Mouse (Mus musculus): ENCODE data around the gene Adra2b. TPM values are rescaled to one million over a fixed set of nuclear protein-coding genes. Genes with fewer than 3 reads are reported as not detected.

The Adra2b gene
- polyA plus RNA-seq, 1 experiment from 2014 or later, result 1.3 TPM

GRCm38 (mm10) chr2:127332807-127333570 is 30.0 kb upstream of the Adra2b start:
- no peak for ATAC-seq (ENCODE audit: insufficient number of reproducible peaks, insufficient read depth, low FRiP score, low TSS enrichment, low read depth)
- 80% methylated on average over 14 of the region's 14 CpGs for WGBS
- Histone ChIP-seq H3K9me3 (no peaks in the 10 kb centered on the region), H3K27me3 (peaks cover 43% of the 10 kb centered on the region), H3K4me1 (replicated peaks) (peaks cover 16% of the 10 kb centered on the region), H3K36me3 (no peaks in the 10 kb centered on the region), H3K9ac (replicated peaks) (no peak overlapping the region), H3K4me2 (no peak overlapping the region), H3K27ac (no peak overlapping the region), H3K4me3 (replicated peaks) (no peak overlapping the region)

GRCm38 (mm10) chr2:127333945-127334603 is 28.9 kb upstream of the Adra2b start:
- Histone ChIP-seq H3K4me3 (replicated peaks) (no peak overlapping the region), H3K4me2 (no peak overlapping the region), H3K4me1 (replicated peaks) (peaks cover 17% of the 10 kb centered on the region), H3K9ac (replicated peaks) (no peak overlapping the region), H3K36me3 (no peaks in the 10 kb centered on the region), H3K27ac (0 out of 2 replicates have a peak overlapping the region, but pooled peaks have one; percentile 5), H3K9me3 (no peaks in the 10 kb centered on the region), H3K27me3 (peaks cover 49% of the 10 kb centered on the region)
- ATAC-seq (ENCODE audit: insufficient number of reproducible peaks, insufficient read depth, low FRiP score, low TSS enrichment, low read depth), result no peak
- 76% methylated on average over 5 of the region's 5 CpGs for WGBS

- Histone ChIP-seq H3K27ac (no peak overlapping the region), H3K4me3 (replicated peaks) (no peak overlapping the region), H3K27me3 (peaks cover 50% of the 10 kb centered on the region), H3K36me3 (no peaks in the 10 kb centered on the region), H3K9ac (replicated peaks) (no peak overlapping the region), H3K4me1 (replicated peaks) (peaks cover 17% of the 10 kb centered on the region), H3K4me2 (peak overlapping the region; percentile 97; the same call in 1 of the 2 replicates), H3K9me3 (no peaks in the 10 kb centered on the region)
- no peak for ATAC-seq (ENCODE audit: insufficient number of reproducible peaks, insufficient read depth, low FRiP score, low TSS enrichment, low read depth)
- 44% methylated on average over 11 of the region's 11 CpGs for WGBS
These were observed 27.9 kb upstream of the Adra2b start for GRCm38 (mm10) chr2:127335078-127335541.

- WGBS, result under 1% methylated on average over 76 of the region's 76 CpGs
- Histone ChIP-seq H3K27ac (no peak within 1 kb of the TSS), H3K27me3 (peaks cover 50% of the 10 kb centered on the region)
These were observed 27.1 kb upstream of the Adra2b start, which contains the start of gene Dusp2 for GRCm38 (mm10) chr2:127335767-127336496. Gene Dusp2, plus strand, starts transcription at chr2:127336159.

GRCm38 (mm10) chr2:127336497-127336832 is 26.5 kb upstream of the Adra2b start:
- no peaks in the 10 kb centered on the region for H3K36me3 ChIP-seq
- peak overlapping the region; percentile 55 for H3K4me3 ChIP-seq (replicated peaks)
- no peak overlapping the region for H3K27ac ChIP-seq
- H3K4me1 ChIP-seq (replicated peaks), result peaks cover 17% of the 10 kb centered on the region
- peak overlapping the region; percentile 97 for H3K4me2 ChIP-seq
- no peaks in the 10 kb centered on the region for H3K9me3 ChIP-seq
- ATAC-seq (ENCODE audit: insufficient number of reproducible peaks, insufficient read depth, low FRiP score, low TSS enrichment, low read depth), result no peak
- peak overlapping the region; percentile 66 for H3K9ac ChIP-seq (replicated peaks)
- WGBS, result 4% methylated on average over 21 of the region's 33 CpGs
- H3K27me3 ChIP-seq, result peaks cover 50% of the 10 kb centered on the region

More at GRCm38 (mm10) chr2:127335767-127336496, 27.1 kb upstream of the Adra2b start, which contains the start of gene Dusp2:
- H3K9ac ChIP-seq (replicated peaks), result peak within 1 kb of the TSS; percentile 66
- H3K36me3 ChIP-seq, result no peaks in the 10 kb centered on the region
- peak within 1 kb of the TSS; percentile 55 for H3K4me3 ChIP-seq (replicated peaks)
- no peaks in the 10 kb centered on the region for H3K9me3 ChIP-seq
- peaks cover 17% of the 10 kb centered on the region for H3K4me1 ChIP-seq (replicated peaks)
- peak; percentile 33; the same call in 1 of the 2 replicates for ATAC-seq (ENCODE audit: insufficient number of reproducible peaks, insufficient read depth, low FRiP score, low TSS enrichment, low read depth)
- peak within 1 kb of the TSS; percentile 97 for H3K4me2 ChIP-seq

GRCm38 (mm10) chr2:127336885-127337284 is 26.1 kb upstream of the Adra2b start:
- Histone ChIP-seq H3K4me3 (replicated peaks) (peak overlapping the region; percentile 55), H3K27ac (no peak overlapping the region), H3K36me3 (no peaks in the 10 kb centered on the region), H3K27me3 (peaks cover 50% of the 10 kb centered on the region), H3K9ac (replicated peaks) (no peak overlapping the region), H3K4me1 (replicated peaks) (peaks cover 17% of the 10 kb centered on the region), H3K9me3 (no peaks in the 10 kb centered on the region), H3K4me2 (peak overlapping the region; percentile 97)
- WGBS, result 45% methylated on average over 5 of the region's 5 CpGs
- no peak for ATAC-seq (ENCODE audit: insufficient number of reproducible peaks, insufficient read depth, low FRiP score, low TSS enrichment, low read depth)

GRCm38 (mm10) chr2:127337531-127337930 is 25.5 kb upstream of the Adra2b start:
- WGBS, result 60% methylated on average over 11 of the region's 11 CpGs
- Histone ChIP-seq H3K4me3 (replicated peaks) (0 out of 2 replicates have a peak overlapping the region, but pooled peaks have one; percentile 55), H3K27me3 (peaks cover 50% of the 10 kb centered on the region), H3K4me1 (replicated peaks) (peaks cover 17% of the 10 kb centered on the region), H3K9me3 (no peaks in the 10 kb centered on the region), H3K4me2 (peak overlapping the region; percentile 97), H3K9ac (replicated peaks) (no peak overlapping the region), H3K36me3 (no peaks in the 10 kb centered on the region), H3K27ac (no peak overlapping the region)
- no peak for ATAC-seq (ENCODE audit: insufficient number of reproducible peaks, insufficient read depth, low FRiP score, low TSS enrichment, low read depth)

- H3K36me3 ChIP-seq, result no peaks in the 10 kb centered on the region
- H3K4me2 ChIP-seq, result no peak overlapping the region
- H3K9me3 ChIP-seq, result no peaks in the 10 kb centered on the region
- no peak for ATAC-seq (ENCODE audit: insufficient number of reproducible peaks, insufficient read depth, low FRiP score, low TSS enrichment, low read depth)
- 57% methylated on average over 7 of the region's 7 CpGs for WGBS
- H3K27ac ChIP-seq, result no peak overlapping the region
- H3K4me1 ChIP-seq (replicated peaks), result peaks cover 17% of the 10 kb centered on the region
- no peak overlapping the region for H3K9ac ChIP-seq (replicated peaks)
- no peak overlapping the region for H3K4me3 ChIP-seq (replicated peaks)
- H3K27me3 ChIP-seq, result peaks cover 51% of the 10 kb centered on the region
These were observed 25.0 kb upstream of the Adra2b start for GRCm38 (mm10) chr2:127338012-127338411.

GRCm38 (mm10) chr2:127338416-127338815 is 24.6 kb upstream of the Adra2b start, which contains the start of gene Astl:
Gene Astl, plus strand, starts transcription at chr2:127338639.
- WGBS, result 87% methylated on average over 4 of the region's 4 CpGs
- no peaks in the 10 kb centered on the region for H3K9me3 ChIP-seq
- H3K9ac ChIP-seq (replicated peaks), result no peak within 1 kb of the TSS
- H3K27ac ChIP-seq, result no peak within 1 kb of the TSS
- 0 out of 2 replicates have a peak within 1 kb of the TSS, but pooled peaks have one; percentile 55 for H3K4me3 ChIP-seq (replicated peaks)
- peaks cover 55% of the 10 kb centered on the region for H3K27me3 ChIP-seq
- peak within 1 kb of the TSS; percentile 97 for H3K4me2 ChIP-seq
- ATAC-seq (ENCODE audit: insufficient number of reproducible peaks, insufficient read depth, low FRiP score, low TSS enrichment, low read depth), result no peak
- H3K36me3 ChIP-seq, result no peaks in the 10 kb centered on the region
- H3K4me1 ChIP-seq (replicated peaks), result peaks cover 17% of the 10 kb centered on the region

- no peak overlapping the region for H3K9ac ChIP-seq (replicated peaks)
- H3K4me3 ChIP-seq (replicated peaks), result no peak overlapping the region
- H3K4me2 ChIP-seq, result no peak overlapping the region
- WGBS, result 68% methylated on average over 4 of the region's 4 CpGs
- H3K27ac ChIP-seq, result no peak overlapping the region
- peaks cover 58% of the 10 kb centered on the region for H3K27me3 ChIP-seq
- H3K36me3 ChIP-seq, result no peaks in the 10 kb centered on the region
- no peak for ATAC-seq (ENCODE audit: insufficient number of reproducible peaks, insufficient read depth, low FRiP score, low TSS enrichment, low read depth)
- H3K9me3 ChIP-seq, result no peaks in the 10 kb centered on the region
- H3K4me1 ChIP-seq (replicated peaks), result peaks cover 17% of the 10 kb centered on the region
These were observed 24.2 kb upstream of the Adra2b start for GRCm38 (mm10) chr2:127338833-127339232.

- no peak for ATAC-seq (ENCODE audit: insufficient number of reproducible peaks, insufficient read depth, low FRiP score, low TSS enrichment, low read depth)
- Histone ChIP-seq H3K27ac (no peak overlapping the region), H3K9ac (replicated peaks) (no peak overlapping the region), H3K36me3 (no peaks in the 10 kb centered on the region), H3K4me2 (no peak overlapping the region), H3K27me3 (peaks cover 54% of the 10 kb centered on the region), H3K4me1 (replicated peaks) (peaks cover 17% of the 10 kb centered on the region), H3K4me3 (replicated peaks) (no peak overlapping the region), H3K9me3 (no peaks in the 10 kb centered on the region)
- 72% methylated on average over 6 of the region's 6 CpGs for WGBS
These were observed 23.7 kb upstream of the Adra2b start for GRCm38 (mm10) chr2:127339262-127339661.
